Mouse (Mus musculus) left cerebral cortex, postnatal 10 days (tissue): ENCODE measurements around the gene Amotl1. TPM values are rescaled to one million over a fixed set of nuclear protein-coding genes. Genes with fewer than 3 reads are reported as not detected.
"Not testable (repeated sequence)": the region's sequence is repeated elsewhere in the genome, so short reads cannot be mapped to it uniquely, and the experiment has no call there.

Source experiments
- DNase-seq, 2 experiments: peaks; one replicate each; pipeline ENCODE4 v3.0.0; 2021 to 2022; ENCODE audit warnings: low spot score in 2 of 2, mixed read lengths in 1 of 2; ENCODE audit errors: extremely low spot score in 1 of 2
- intact Hi-C: fragments of 180-260 bp; cut with DNase I; formaldehyde crosslinking; loops from one replicate; pipeline ENCODE4 v1.15.1; 2025
- total RNA-seq, 2 experiments: library from RNA; stranded (reverse); gene quantifications; 2 replicates each; pipeline ENCODE4 v1.2.3; 2021

Gene Amotl1
- 10 to 100 TPM; 12.9 to 13.9 TPM for total RNA-seq

GRCm38 (mm10) chr9:14644956-14645355, at the start of gene Amotl1:
Gene Amotl1 (minus strand): TSS chr9:14645056.
- intact Hi-C loops: no loop called here
- DNase-seq: no peak

GRCm38 (mm10) chr9:14689376-14690108, 44.7 kb upstream of the Amotl1 start:
- intact Hi-C loops: loop anchor here (2.0 to 10.0 kb wide), 2 partner anchors 21 to 1455 kb away; no protein-coding TSS in a partner anchor

GRCm38 (mm10) chr9:14684363-14684762, 39.5 kb upstream of the Amotl1 start:
- no peak for DNase-seq
- intact Hi-C loops: no loop called here

More at GRCm38 (mm10) chr9:14689376-14690108, 44.7 kb upstream of the Amotl1 start:
- DNase-seq: no peak

- no peak for DNase-seq
- intact Hi-C loops: no loop called here
Measured at GRCm38 (mm10) chr9:14682741-14683140, 37.9 kb upstream of the Amotl1 start.

GRCm38 (mm10) chr9:14680584-14680983, 35.7 kb upstream of the Amotl1 start:
- DNase-seq: no peak
- intact Hi-C loops: no loop called here

GRCm38 (mm10) chr9:14675707-14676691, 31.1 kb upstream of the Amotl1 start:
- intact Hi-C loops: no loop called here

GRCm38 (mm10) chr9:14674506-14674905, 29.6 kb upstream of the Amotl1 start:
- no peak for DNase-seq
- intact Hi-C loops: no loop called here

More at GRCm38 (mm10) chr9:14675707-14676691, 31.1 kb upstream of the Amotl1 start:
- DNase-seq: no peak

GRCm38 (mm10) chr9:14673109-14673508, 28.3 kb upstream of the Amotl1 start:
- intact Hi-C loops: no loop called here
- no peak for DNase-seq

- intact Hi-C loops, DNase-seq: not testable (repeated sequence)
Measured at GRCm38 (mm10) chr9:14671965-14672364, 27.1 kb upstream of the Amotl1 start.

GRCm38 (mm10) chr9:14668382-14668781, 23.5 kb upstream of the Amotl1 start:
- DNase-seq: no peak
- intact Hi-C loops: loop anchor here (2.0 kb wide), 1 partner anchor 20 kb away; no protein-coding TSS in a partner anchor

GRCm38 (mm10) chr9:14666071-14666470, 21.2 kb upstream of the Amotl1 start:
- no peak for DNase-seq
- intact Hi-C loops: no loop called here

- no peak for DNase-seq
- intact Hi-C loops: no loop called here
Measured at GRCm38 (mm10) chr9:14663591-14663990, 18.7 kb upstream of the Amotl1 start.

GRCm38 (mm10) chr9:14662876-14663275, 18.0 kb upstream of the Amotl1 start:
- intact Hi-C loops: no loop called here
- DNase-seq: no peak

- DNase-seq: no peak
- intact Hi-C loops: no loop called here
Measured at GRCm38 (mm10) chr9:14662138-14662537, 17.3 kb upstream of the Amotl1 start.

GRCm38 (mm10) chr9:14657926-14658325, 13.1 kb upstream of the Amotl1 start:
- no peak for DNase-seq
- intact Hi-C loops: no loop called here

- intact Hi-C loops: no loop called here
Measured at GRCm38 (mm10) chr9:14654010-14654409, 9.2 kb upstream of the Amotl1 start.

GRCm38 (mm10) chr9:14652761-14653160, 7.9 kb upstream of the Amotl1 start:
- intact Hi-C loops: no loop called here

More at GRCm38 (mm10) chr9:14654010-14654409, 9.2 kb upstream of the Amotl1 start:
- no peak for DNase-seq

GRCm38 (mm10) chr9:14647849-14648248, 3.0 kb upstream of the Amotl1 start:
- intact Hi-C loops: no loop called here
- no peak for DNase-seq

More at GRCm38 (mm10) chr9:14652761-14653160, 7.9 kb upstream of the Amotl1 start:
- no peak for DNase-seq

GRCm38 (mm10) chr9:14646641-14647040, 1.8 kb upstream of the Amotl1 start:
- intact Hi-C loops: no loop called here
- no peak for DNase-seq
